Mouse (Mus musculus) T-cell, adult 2 months (primary cell): ENCODE results near the gene Ranbp10.

ENCODE experiments used
- DNase-seq: peaks from one replicate; pipeline ENCODE4 v3.0.0; 2022; ENCODE audit warnings: low spot score

The Ranbp10 gene

DNA sequence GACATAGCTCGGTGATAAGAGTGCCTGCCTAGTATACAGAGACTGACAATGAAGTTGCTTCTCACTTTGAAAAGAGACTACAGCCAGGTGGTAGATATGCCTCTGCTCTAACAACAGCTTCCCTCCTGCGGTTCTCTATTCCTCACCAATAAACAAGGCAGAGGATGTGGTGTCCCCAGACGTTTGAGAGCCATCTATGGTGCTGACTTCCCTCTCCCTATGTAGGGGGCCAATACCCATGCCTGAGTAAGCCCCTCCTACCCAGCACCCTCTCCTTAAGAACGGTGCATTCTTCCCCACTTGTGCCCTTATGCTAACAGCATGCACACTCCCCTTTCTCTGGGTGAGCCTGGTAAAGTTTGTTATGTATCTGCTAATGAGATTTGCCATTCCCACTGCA is 38.2 kb downstream of the Ranbp10 start:
- DNase-seq: peak; percentile 61

DNA sequence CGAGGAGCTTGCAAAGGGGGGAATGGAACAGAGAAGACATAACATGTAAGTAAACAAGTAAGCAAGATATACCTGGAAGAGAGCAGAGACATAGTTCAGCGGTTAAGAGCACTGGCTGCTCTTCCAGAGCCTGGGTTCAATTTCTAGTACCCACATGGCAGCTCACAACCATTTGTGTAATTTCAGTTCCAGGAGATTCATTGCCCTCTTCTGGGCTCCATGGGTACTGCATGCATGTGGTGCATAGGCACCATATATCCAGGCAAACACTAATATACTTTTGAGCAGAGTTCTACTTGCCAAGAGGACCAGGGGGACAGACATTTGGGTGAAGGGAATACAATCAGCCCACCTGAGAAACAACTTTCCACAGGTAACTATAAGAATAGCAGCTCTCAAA is 38.9 kb downstream of the Ranbp10 start:
- DNase-seq: peak; percentile 66

DNA sequence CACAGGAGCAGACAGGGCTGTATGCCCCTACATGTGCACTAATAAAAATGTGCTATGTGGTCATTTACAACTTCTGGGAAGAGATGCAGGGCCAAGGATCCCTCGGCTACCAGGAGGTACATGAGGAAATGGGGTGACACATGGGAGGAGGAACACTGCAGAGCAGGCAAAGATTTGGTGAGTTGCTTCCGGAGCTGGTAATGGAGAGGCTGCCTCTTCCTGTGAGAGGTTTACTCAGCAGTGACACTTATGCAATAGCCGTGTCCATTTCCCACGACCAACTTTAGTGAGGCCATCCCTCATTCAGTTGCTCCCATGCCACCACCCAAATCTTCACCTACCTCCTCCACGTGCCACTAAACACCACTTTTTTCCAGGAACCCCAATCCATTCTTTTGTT is 46.9 kb downstream of the Ranbp10 start:
- DNase-seq: no peak

GRCm38 (mm10) chr8:105777833-105778232 is 49.3 kb downstream of the Ranbp10 start:
- no peak for DNase-seq

- no peak for DNase-seq
Observed at GRCm38 (mm10) chr8:105774498-105774897, 52.7 kb downstream of the Ranbp10 start.

DNA sequence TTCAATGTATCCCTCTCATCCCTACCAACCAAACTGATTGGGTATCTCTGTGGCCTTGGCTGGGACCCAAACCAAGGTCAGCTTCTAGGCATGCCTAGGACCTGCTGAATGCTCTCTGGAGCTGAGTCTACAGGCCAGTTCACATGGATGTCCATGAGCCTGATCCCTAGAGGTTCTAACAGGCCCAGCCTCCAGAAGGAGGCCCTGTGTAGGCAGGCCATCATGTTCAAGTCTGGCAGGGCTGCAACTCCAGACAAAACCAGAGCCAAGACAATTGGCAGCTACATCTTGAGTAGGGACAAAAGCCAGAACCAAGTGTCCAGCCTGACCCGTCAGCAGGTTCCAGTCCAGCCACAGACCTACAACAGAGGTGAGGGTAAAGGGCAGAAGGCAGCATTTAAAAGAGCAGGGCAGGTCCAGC is 53.7 kb downstream of the Ranbp10 start:
- DNase-seq: no peak

DNA sequence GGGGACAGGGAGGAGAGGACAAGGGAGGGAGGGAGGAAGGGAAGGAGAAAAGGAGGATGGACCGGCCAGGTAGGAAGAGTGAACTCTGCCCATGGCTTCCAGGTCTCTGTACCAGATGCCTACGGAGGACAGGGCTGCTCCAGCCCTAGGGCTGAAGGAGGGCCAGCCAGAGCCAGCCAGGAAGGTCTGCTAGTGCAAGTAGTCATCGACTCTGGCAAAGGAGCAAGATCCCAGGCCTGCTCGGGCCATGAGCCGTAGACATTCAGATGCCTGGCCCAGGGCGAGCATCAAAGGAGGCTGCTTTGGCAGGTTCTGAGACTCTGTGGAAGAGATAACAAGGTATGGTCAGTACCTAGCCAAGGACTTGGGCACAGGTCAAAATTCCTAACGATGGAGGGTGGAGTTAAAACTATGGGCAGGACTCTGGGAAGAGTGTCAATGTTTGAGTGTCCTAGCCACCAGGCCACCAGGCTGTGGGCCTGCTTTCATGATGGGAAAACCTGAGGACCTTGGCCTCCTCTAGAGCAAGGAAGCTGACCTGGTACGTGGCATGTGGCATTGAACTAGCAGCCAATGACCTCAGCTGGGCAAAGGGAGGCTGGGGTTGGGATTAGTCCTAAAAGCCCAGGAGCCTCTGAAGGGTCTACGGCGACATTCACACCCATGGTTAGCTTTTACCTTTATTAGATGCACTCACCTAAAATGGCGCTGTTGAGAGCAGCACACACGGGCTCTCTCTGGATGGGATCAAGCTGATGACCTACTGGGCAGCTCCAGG is 55.6 kb downstream of the Ranbp10 start:
- no peak for DNase-seq

DNA sequence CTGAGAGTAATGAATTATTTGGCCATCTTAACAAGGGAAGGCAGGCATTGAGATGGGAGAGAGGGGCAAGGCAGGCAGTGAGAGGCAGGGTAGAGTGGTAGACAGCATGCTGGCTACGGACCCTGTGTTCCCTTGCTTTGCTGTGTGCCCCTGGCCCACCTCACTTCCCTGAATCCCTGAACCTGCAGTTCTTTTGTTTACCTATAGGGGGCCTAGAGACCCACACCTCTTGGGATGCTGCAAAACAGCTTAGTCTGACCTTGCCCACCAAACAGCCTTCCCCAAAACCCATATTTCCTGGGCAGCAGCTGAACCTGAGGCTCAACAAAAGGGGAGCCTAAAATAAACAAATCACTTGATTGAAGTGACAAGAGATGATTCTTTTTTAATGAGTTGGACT is 56.5 kb downstream of the Ranbp10 start:
- DNase-seq: peak; percentile 20

- no peak for DNase-seq
Observed at GRCm38 (mm10) chr8:105768485-105769257, 58.5 kb downstream of the Ranbp10 start.

DNA sequence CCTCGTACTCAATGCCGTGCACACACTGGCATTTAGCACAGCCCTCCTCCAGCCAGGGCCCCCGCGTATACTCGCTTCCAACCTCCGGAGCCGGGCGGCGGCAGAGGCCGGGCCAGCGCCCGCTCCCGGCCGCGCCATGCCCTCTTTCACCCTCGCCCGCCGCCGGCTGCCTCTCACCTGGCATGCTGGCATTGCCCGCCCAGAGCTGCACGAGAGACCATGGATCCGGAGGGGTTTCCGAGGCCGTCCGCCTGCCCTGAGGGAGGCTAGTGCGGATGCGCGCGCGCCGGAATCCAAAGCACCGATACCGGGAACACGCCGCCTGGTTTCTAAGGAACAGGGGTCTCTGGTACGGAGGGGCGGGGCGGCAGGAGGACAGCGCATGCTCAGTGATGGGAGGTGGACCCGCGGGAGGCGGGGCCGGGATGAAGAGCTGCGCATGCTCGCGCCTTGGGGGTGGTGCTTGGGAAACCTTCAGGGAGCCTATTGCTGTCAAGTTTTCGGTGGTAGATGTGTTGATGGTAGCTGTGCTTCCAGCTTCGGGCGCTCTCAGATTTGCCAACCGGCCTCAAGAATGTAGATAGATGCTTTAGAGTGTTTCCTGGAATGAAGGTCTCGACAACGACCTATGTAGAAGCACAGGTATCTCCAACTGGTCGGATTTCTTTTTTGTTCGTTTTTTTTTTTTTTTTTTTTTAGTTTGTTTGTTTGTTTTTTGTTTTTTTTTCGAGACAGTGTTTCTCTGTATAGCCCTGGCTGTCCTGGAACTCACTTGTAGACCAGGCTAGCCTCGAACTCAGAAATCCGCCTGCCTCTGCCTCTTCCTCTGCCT is 68.7 kb downstream of the Ranbp10 start, which contains the start of gene Gfod2:
Gene Gfod2, minus strand, starts transcription at position 388 of the 832 bp plus-strand sequence.
- DNase-seq: peak; percentile 96

DNA sequence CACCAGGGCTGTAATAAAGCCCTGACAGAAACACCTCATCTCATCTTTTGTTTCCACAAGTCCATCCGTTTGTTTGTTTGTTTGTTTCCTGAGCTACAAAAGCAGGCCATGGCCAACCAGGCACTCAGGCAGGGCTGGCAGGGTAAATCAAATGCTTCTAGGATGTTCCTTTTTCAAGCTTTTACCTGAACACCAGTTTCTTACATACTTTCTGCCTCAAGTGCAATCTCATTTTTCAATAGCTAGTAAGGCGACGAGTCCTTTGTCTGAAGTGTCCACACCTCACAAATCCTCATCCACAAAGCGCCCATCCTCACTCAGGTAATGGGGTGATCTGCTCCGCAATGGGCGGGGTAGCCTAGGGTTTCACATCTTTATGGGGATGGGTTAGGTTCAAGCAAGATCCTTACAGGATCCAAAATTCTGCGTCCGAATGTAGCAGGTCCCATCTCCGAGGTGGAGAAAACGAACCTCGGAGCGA is 69.3 kb downstream of the Ranbp10 start:
- DNase-seq: no peak

- no peak for DNase-seq
Observed at GRCm38 (mm10) chr8:105754688-105755087, 72.5 kb downstream of the Ranbp10 start.

DNA sequence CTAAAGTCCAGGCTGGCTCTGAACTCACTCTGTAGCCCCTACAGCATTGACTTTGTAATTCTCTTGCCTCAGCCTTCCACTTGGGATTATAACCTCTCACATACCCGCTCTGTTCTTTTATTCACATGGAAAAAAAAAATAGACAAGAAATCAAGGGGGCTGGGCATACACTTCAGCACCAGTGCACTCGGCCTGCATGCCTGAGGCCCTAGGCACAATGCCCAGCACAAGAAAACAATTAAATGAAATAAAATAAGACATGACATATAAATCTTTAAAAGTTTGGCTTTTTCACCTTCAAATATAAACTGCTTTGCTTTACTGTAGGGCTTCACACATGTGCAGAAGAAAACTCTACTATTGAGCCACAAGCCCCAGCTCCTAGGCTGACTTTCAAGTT is 73.2 kb downstream of the Ranbp10 start:
- no peak for DNase-seq

- DNase-seq: no peak
Observed at GRCm38 (mm10) chr8:105750606-105751005, 76.5 kb downstream of the Ranbp10 start.

- no peak for DNase-seq
Observed at GRCm38 (mm10) chr8:105743301-105743700, 83.8 kb downstream of the Ranbp10 start.

DNA sequence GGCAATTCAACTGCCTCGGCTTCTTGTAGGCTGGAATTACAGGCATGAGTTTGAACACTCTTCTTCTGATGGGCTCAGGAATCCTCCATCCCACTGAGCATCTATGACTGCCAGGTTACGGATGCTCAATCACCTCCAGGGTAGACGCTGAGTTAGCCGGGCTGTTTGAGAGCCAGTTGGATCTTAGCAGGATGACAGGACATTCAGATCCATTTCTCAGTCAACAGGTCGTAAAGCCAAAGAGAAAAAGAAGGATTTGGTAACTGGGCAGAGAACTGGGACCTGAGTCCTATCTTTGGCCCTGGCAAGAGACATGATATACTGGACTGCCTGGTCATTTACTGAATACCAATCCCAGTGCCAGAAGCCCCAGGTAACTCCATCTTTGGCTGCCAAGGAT is 87.9 kb downstream of the Ranbp10 start:
- no peak for DNase-seq

GRCm38 (mm10) chr8:105732186-105732585 is 95.0 kb downstream of the Ranbp10 start:
- DNase-seq: no peak

- peak; percentile 61 for DNase-seq
Observed at GRCm38 (mm10) chr8:105727397-105728124, 99.6 kb downstream of the Ranbp10 start.

GRCm38 (mm10) chr8:105725726-105726125 is 101.4 kb downstream of the Ranbp10 start:
- DNase-seq: no peak

GRCm38 (mm10) chr8:105722861-105723260 is 104.3 kb downstream of the Ranbp10 start:
- DNase-seq: no peak

- DNase-seq: no peak
Observed at GRCm38 (mm10) chr8:105719637-105720036, 107.5 kb downstream of the Ranbp10 start.
